Mouse (Mus musculus): ENCODE data around the gene Plk3.
"Not testable (repeated sequence)": the region's sequence is repeated elsewhere in the genome, so short reads cannot be mapped to it uniquely, and the experiment has no call there.

The Plk3 gene

DNA sequence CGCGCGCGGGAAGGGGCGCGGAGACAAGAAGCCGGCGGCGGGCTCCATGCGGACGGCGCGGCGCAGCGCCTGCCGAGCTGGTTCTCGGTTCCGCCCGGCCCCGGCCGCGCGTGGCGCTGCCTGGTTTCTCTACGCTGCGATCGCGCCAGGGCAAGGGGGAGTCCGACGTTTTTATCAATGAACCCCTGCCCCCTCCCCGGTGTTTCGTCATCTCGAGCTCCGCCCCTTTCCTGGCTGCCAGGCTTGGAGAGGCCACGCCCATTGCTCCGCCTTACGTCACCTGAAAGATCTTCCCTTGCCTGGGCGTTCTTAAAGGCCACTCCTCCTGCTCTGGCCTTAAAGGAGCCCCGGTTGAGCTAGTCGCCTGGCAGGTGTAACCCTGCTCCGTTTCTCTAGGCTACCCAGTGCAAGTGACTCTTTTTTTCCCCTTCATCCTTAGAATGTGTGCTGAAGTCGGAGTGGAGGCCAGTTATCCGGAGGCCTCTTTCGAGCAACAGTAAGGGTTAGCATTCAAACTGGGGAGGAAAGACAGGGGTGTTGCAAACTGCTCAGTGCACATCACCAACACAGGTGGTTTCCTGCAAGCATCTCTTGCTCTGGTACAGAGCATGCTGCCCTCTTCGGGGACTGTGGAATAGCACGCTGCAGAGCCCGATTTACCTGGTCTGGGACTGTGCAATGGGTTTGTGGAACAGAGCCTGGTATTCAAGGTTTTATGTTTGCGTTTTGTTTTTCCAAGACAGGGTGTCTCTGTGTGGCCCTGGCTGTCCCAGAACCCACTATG is at the start of gene Plk3:
TSS of gene Plk3 (minus strand) at position 147 of the 784 bp plus-strand sequence.
- peak; percentile 99 for DNase-seq (ENCODE audit: low read depth, low spot score)

- not testable (repeated sequence) for DNase-seq (ENCODE audit: low read depth, low spot score)
These were observed 49.0 kb upstream of the Plk3 start for GRCm38 (mm10) chr4:117182759-117183096.

GRCm38 (mm10) chr4:117181863-117182758 is 48.3 kb upstream of the Plk3 start, which contains the start of gene Kif2c:
TSS of gene Kif2c (minus strand) at chr4:117182639.
- DNase-seq (ENCODE audit: low read depth, low spot score): peak; percentile 95

GRCm38 (mm10) chr4:117169936-117170335 is 36.2 kb upstream of the Plk3 start:
- peak; percentile 89 for DNase-seq (ENCODE audit: low read depth, low spot score)

DNA sequence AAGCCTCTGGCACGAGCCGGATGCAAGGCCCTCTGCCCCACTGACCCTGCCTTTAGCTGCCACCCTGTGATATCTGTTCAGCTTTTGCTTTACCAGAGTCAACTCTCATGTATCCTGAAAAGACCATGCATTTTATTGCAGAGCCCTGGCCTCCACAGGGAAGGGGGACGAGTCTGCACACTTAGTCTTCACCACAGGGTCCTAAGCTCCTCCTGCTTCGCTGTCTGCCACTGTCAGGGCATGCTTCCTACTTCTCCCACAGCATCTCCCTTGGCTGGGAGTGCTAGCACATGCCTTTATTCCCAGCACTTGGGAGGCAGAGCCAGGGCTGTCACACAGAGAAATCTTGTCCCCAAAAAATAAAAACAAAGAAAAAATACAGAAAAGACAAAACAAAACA is 27.4 kb upstream of the Plk3 start:
- no peak for DNase-seq (ENCODE audit: low read depth, low spot score)

GRCm38 (mm10) chr4:117159666-117160065 is 25.9 kb upstream of the Plk3 start:
- peak; percentile 53 for DNase-seq (ENCODE audit: low read depth, low spot score)

- no peak for DNase-seq (ENCODE audit: low read depth, low spot score)
These were observed 22.6 kb upstream of the Plk3 start for GRCm38 (mm10) chr4:117156372-117156771.

DNA sequence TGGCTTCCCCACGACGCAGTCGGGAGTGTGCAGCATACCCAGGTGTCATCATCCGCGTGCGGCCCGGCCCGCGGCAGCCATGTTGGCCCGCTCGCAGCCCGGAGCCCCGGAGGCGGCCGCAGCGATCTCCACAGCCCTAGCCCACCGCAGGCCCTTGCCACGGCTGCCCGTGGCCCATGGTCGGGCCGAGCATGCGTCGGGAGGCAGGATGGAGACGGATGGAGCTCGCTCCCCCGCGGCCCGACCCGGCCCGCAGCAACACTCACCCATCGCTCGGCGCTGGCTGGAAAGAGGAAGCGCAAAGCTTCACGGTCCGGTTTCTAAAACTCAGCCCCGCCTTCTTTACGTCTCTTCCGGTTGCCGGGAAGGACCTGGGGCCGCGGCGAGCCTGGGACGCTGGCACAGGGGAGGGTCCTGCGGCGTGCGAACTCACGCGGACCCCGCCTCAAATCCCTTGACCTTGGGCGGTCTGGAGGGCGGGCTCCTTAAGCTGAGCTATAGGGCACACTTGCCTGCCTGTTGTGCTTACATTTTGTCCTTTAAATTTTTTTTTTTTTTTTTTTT is 22.1 kb upstream of the Plk3 start, which contains the start of gene Rps8:
TSS of gene Rps8 (minus strand) at position 452 of the 564 bp plus-strand sequence.
- DNase-seq (ENCODE audit: low read depth, low spot score): peak; percentile 96

DNA sequence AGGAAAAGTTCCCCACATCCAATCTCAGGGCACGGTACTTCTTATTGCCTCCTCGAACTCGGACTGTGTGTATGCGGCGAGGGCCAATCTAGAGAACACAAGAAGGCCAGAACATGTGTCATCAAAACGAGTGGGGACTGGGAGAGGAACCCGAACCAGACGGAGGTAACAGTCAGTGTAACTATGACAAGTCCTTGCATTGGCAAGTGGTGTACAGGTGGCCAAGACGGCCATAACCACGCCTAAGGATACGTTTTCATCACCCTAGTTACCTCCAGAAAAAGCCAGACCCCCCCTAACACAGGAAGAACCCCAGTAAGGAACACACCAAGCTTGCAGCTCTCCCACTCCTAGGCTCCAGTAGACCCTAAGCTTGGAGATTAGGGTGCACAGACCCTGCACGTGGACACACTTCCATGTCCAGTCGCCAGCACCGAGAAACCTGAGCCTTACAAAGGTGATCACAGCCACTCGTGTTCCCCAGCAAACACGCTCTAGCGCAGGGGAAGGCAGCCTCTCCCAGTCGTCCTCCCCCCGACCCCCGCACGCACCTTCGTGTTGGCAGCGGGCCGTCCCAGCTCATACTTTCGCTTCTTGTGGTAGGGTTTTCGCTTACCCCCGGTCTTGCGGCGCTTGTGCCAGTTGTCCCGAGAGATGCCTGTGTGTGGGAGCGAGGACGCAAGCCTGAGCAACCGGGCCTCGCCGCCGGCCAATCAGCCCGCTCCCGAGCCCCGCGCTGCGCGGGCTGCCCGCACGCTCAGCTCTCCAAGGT is 21.4 kb upstream of the Plk3 start:
- DNase-seq (ENCODE audit: low read depth, low spot score): peak; percentile 48

DNA sequence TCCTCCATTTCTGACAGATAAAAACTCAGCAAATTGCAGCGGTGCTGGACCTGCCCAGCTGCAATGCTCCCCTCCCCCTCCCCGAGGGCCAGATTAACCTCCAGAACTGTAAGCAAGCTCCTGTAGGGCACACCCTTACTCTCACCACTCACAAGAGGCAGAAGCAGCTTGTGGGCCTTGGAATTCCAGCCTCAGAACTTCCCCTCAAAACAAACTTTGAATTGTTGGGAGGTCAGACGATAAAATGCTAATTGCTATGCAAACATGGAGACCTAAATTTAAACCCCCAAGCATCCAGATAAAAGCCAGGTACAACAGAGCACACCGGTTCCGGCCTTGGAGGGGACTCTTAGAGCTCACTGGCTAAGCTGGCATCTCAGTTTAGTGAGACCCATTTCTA is 19.0 kb upstream of the Plk3 start:
- peak; percentile 91 for DNase-seq (ENCODE audit: low read depth, low spot score)

DNA sequence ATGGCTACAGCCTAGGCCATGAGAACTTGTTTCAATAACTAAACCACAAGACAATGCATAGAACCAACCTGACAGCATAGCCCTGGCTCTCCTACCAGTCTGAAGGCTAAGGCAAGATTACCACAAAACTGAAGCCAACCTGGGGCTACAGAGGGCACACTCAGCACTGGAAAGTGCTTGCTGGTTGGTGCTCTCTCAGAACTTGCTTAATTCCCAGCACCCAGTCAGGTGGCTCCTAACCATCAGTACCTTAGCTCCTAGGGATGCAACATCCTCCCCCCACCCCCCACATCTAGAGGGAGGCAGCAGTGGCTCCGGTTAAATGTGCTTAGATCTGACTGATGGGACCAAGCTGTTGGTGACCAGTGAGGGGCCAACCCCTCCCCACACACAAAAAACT is 17.7 kb upstream of the Plk3 start:
- DNase-seq (ENCODE audit: low read depth, low spot score): no peak

GRCm38 (mm10) chr4:117150212-117150733 is 16.5 kb upstream of the Plk3 start:
- no peak for DNase-seq (ENCODE audit: low read depth, low spot score)

GRCm38 (mm10) chr4:117149291-117150211 is 15.8 kb upstream of the Plk3 start:
- DNase-seq (ENCODE audit: low read depth, low spot score): peak; percentile 67

DNA sequence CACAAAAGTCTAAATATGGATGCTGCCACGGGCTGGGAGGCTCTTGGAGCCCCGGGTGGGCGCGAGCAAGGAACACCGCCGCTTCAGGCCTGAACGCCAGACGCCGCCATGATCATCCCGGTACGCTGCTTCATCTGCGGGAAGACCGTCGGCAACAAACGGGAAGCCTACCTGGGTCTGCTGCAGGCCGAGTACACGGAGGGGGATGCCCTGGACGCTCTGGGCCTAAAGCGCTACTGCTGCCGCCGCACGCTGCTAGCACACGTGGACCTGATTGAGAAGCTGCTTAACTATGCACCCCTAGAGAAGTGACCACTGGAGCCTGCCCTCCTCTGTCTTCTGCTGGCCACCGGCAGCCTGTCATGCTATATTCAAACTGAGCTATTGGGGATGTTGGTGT is 15.1 kb upstream of the Plk3 start:
- DNase-seq (ENCODE audit: low read depth, low spot score): no peak

DNA sequence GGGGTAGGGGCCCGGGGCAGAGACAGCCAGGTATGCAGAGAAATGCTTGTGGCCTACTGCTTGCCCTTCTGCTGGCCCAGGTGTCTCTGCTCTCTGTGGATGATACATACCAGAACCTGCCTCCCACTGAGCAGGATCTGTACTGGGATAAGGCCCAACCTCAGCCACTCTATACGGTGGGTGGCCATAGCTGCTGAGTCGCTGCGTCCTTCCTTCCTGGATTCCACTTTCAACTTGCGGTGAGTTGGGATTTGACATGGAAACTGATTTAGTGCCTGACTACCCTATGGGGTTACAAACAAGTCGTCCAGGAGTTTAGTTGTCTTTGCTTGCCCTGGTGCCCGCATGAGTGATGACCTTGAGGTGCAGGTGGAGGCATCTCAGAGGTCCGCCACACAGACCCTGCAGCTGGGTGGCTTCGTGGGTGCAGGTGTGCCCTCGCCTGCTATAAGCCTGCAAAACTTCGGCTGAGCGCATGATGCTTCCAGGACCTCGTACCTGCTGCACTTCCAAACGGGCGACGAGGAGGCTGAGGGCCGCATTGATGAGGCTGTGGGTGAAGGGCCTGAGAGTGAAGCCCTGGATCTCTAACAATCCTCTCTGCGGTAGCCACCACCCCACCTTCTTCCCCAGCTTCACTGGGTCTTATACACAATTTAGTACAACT is 14.4 kb upstream of the Plk3 start:
- DNase-seq (ENCODE audit: low read depth, low spot score): peak; percentile 56

DNA sequence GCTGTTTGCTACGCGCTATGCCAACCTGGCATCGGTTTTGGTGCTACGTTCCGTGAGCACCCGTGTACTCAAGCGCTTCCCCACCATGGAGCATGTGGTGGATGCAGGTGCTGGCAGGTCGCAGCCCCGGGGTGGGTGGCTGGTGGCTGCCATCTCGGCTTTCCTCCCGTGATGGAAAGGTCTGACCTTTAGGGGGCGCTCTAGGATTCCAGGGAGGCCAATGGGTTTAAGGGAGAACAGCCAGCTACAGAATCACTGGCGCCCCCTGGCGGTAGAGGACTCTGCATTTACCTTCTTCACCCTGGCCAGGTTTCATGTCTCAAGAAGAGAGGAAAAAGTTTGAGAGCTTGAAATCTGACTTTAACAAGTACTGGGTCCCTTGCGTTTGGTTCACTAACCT is 12.4 kb upstream of the Plk3 start:
- DNase-seq (ENCODE audit: low read depth, low spot score): peak; percentile 98

DNA sequence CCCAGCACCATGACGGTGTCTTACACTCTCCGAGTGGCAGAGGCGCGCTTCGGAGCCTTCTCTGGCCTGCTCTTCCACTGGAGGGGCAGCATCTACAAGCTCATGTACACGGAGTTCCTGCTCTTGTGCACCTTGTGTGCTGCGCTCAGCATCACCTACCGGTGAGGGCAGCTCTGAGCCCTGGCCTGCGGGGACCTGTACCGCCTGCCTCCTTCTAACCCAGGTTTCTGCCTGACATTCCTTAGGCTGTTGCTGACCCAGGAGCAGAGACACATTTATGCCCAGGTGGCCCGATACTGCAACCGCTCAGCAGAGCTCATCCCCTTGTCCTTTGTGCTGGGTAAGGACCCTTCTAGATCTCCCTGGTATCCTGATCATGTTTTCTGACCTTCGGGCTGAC is 11.5 kb upstream of the Plk3 start:
- DNase-seq (ENCODE audit: low read depth, low spot score): no peak

GRCm38 (mm10) chr4:117143023-117143422 is 9.3 kb upstream of the Plk3 start:
- DNase-seq (ENCODE audit: low read depth, low spot score): peak; percentile 56

DNA sequence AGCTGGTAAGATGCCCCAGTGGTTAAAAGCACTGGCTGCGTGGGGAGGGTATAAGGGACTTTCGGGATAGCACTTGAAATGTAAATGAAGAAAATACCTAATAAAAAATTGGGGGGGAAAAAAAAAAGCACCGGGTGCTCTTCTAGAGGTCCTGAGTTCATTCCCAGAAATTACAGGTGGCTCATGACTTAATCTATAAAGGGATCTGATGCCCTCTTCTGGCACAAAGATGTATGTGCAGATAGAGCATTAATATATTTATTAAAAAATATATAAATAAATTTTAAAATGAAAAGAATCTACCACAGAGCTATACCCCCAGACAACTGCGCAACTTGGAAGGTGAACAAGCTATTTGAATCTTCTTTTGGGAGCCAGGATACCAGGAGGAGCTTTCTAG is 6.8 kb upstream of the Plk3 start:
- no peak for DNase-seq (ENCODE audit: low read depth, low spot score)

DNA sequence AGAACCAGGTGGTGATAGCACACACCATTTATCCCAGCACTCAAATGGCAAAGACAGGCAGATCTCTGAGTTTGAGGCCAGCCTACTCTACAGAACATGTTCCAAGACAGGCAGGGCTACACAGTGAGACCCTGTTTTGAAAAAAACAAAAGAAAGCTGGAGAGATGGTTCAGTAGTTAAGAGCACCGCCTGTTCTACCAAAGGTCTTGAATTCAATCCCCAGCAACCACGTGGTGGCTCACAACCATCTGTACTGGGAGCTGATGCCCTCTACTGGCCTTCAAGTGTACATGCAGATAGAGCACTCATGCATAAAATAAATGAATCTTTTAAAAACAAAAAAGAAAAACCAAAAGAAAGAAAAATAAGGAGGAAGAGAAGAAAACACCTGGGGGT is 5.5 kb upstream of the Plk3 start:
- peak; percentile 95 for DNase-seq (ENCODE audit: low read depth, low spot score)

Data from R1 (cell line).